Mouse (Mus musculus): ENCODE measurements around the gene Tnni2.
A peak's percentile ranks its signal among the peaks of the same experiment; 100 is the strongest.
"Not testable (repeated sequence)": the region's sequence is repeated elsewhere in the genome, so short reads cannot be mapped to it uniquely, and the experiment has no call there.

Gene Tnni2

GRCm38 (mm10) chr7:142441585-142441984 is at the start of gene Tnni2:
Gene Tnni2 (plus strand): TSS chr7:142441808.
- DNase-seq: no peak

GRCm38 (mm10) chr7:142393191-142393590 is 48.4 kb upstream of the Tnni2 start:
- DNase-seq: peak; percentile 62 to 67

GRCm38 (mm10) chr7:142394261-142395190 is 47.1 kb upstream of the Tnni2 start:
- no peak for DNase-seq

- DNase-seq: no peak
Measured at GRCm38 (mm10) chr7:142395472-142395871, 46.1 kb upstream of the Tnni2 start.

- no peak for DNase-seq
Measured at GRCm38 (mm10) chr7:142396611-142397010, 45.0 kb upstream of the Tnni2 start.

GRCm38 (mm10) chr7:142398052-142398451 is 43.6 kb upstream of the Tnni2 start:
- peak; percentile 21 to 45 for DNase-seq

- DNase-seq: no peak
Measured at GRCm38 (mm10) chr7:142399250-142399649, 42.4 kb upstream of the Tnni2 start.

- no peak for DNase-seq
Measured at GRCm38 (mm10) chr7:142400112-142400749, 41.4 kb upstream of the Tnni2 start.

GRCm38 (mm10) chr7:142400750-142401142 is 40.9 kb upstream of the Tnni2 start:
- no peak for DNase-seq

- DNase-seq: no peak
Measured at GRCm38 (mm10) chr7:142403591-142403990, 38.0 kb upstream of the Tnni2 start.

GRCm38 (mm10) chr7:142405134-142405533 is 36.5 kb upstream of the Tnni2 start:
- not testable (repeated sequence) for DNase-seq

- no peak for DNase-seq
Measured at GRCm38 (mm10) chr7:142407935-142408334, 33.7 kb upstream of the Tnni2 start.

- DNase-seq: no peak
Measured at GRCm38 (mm10) chr7:142408686-142409085, 32.9 kb upstream of the Tnni2 start.

- DNase-seq: no peak
Measured at GRCm38 (mm10) chr7:142409603-142410002, 32.0 kb upstream of the Tnni2 start.

- DNase-seq: no peak
Measured at GRCm38 (mm10) chr7:142413285-142413684, 28.3 kb upstream of the Tnni2 start.

GRCm38 (mm10) chr7:142415314-142415713 is 26.3 kb upstream of the Tnni2 start:
- no peak for DNase-seq

GRCm38 (mm10) chr7:142416225-142416624 is 25.4 kb upstream of the Tnni2 start:
- DNase-seq: no peak

GRCm38 (mm10) chr7:142418027-142418426 is 23.6 kb upstream of the Tnni2 start:
- DNase-seq: no peak

- DNase-seq: no peak
Measured at GRCm38 (mm10) chr7:142418679-142419078, 22.9 kb upstream of the Tnni2 start.

GRCm38 (mm10) chr7:142419887-142420286 is 21.7 kb upstream of the Tnni2 start:
- no peak for DNase-seq

- no peak for DNase-seq
Measured at GRCm38 (mm10) chr7:142421826-142422225, 19.8 kb upstream of the Tnni2 start.

GRCm38 (mm10) chr7:142425641-142426213 is 15.9 kb upstream of the Tnni2 start:
- DNase-seq: peak in 1 of 2 experiments; percentile 26

GRCm38 (mm10) chr7:142428213-142428612 is 13.4 kb upstream of the Tnni2 start:
- no peak for DNase-seq
